Mouse (Mus musculus) embryonic fibroblast, embryonic 13.5 days (primary cell): ENCODE results near the gene Slc27a4.
"Not testable (repeated sequence)": the region's sequence is repeated elsewhere in the genome, so short reads cannot be mapped to it uniquely, and the experiment has no call there.

Experiments
- CTCF ChIP-seq: IDR thresholded peaks from 2 replicates; pipeline ENCODE4 v1.5.1; 2011; ENCODE audit warnings: mild to moderate bottlenecking, control low read depth, low read length, moderate library complexity, borderline replicate concordance; ENCODE audit not compliant: insufficient read depth
- POLR2A ChIP-seq: IDR thresholded peaks from 2 replicates; pipeline ENCODE4 v1.6.1; 2011; ENCODE audit warnings: low read depth, mild to moderate bottlenecking, control low read depth, low read length, moderate library complexity

- TF ChIP-seq POLR2A, CTCF: not testable (repeated sequence)
Measured at GRCm38 (mm10) chr2:29781256-29781655, 21.2 kb upstream of the Slc27a4 start.
